ENCODE assay signal across 8 mouse cellular contexts in genomic region chr10:26139100-26140093, GRCm38 (mm10).
DNase-seq lines count a peak whose midpoint lies in the region.

No protein-coding gene starts in this region.

- intact Hi-C loops in heart, postnatal 36 days (cut with DNase I): loop anchor here (2.0 to 5.0 kb wide), 3 partner anchors 457 to 872 kb away; no protein-coding TSS in a partner anchor

- no peaks in the 10 kb centered on the region for H3K9me3 ChIP-seq in heart, embryonic 10.5 days

- H3K4me1 ChIP-seq in heart, embryonic 10.5 days: no peaks in the 10 kb centered on the region

- H3K27me3 ChIP-seq in heart, embryonic 10.5 days (ENCODE audit: insufficient read depth, poor library complexity, severe bottlenecking): no peaks in the 10 kb centered on the region

- H3K27ac ChIP-seq in heart, embryonic 10.5 days: no peak overlapping the region

- no peaks in the 10 kb centered on the region for H3K36me3 ChIP-seq in heart, embryonic 10.5 days

- H3K4me3 ChIP-seq in heart, embryonic 10.5 days: no peak overlapping the region

- WGBS in heart, embryonic 10.5 days: 38% methylated on average over 12 of the region's 12 CpGs

- DNase-seq in heart, adult 8-10 months (ENCODE audit: low spot score): peak; percentile 19
- no peak for DNase-seq in heart, embryonic 10.5 days (ENCODE audit: low spot score)
- DNase-seq in adrenal gland, adult 8-10 months: peak; percentile 24
- peak; percentile 68 for DNase-seq in embryo, embryonic 10.5 days (ENCODE audit: low spot score)
- DNase-seq in heart, postnatal 36 days: peak; percentile 10 to 53
- peak; percentile 36 for DNase-seq in layer of hippocampus, adult 9-10 months (ENCODE audit: low spot score)
- DNase-seq in lung, postnatal 25 days (ENCODE audit: low spot score): peak; percentile 10
- DNase-seq in right cerebral cortex, postnatal 10 days (ENCODE audit: low spot score in 2 of 2): peak; percentile 70 to 81
